Mouse (Mus musculus) megakaryocyte progenitor cell, adult 5-6 weeks (primary cell): ENCODE results near the gene Rps3a1. TPM values are rescaled to one million over a fixed set of nuclear protein-coding genes. Genes with fewer than 3 reads are reported as not detected.

Source experiments
- ATAC-seq: replicated peaks from 2 replicates; pipeline ENCODE4 v1.8.0; 2016; ENCODE audit warnings: mild to moderate bottlenecking, moderate TSS enrichment, inconsistent platforms; ENCODE audit not compliant: poor library complexity
- total RNA-seq, 2 experiments: library from RNA; stranded (forward) in 1 of 2; stranded (reverse) in 1 of 2; fragments of 157-497, 149-512 nt in 1 of 2; fragments of 200-1000 nt in 1 of 2; gene quantifications; 2 replicates each; pipeline versions ENCODE4 v1.2.3 to v1.2.4; 2015 to 2017

Gene Rps3a1
- total RNA-seq (2015): 3,851 and 3,962 TPM in 2 replicates
- 6,854 and 7,683 TPM in 2 replicates for total RNA-seq (2017)

GRCm38 (mm10) chr3:86142263-86142933 lies at the start of gene Rps3a1:
Rps3a1 (minus strand) TSS chr3:86142702.
- ATAC-seq: peak; percentile 94

- no peak for ATAC-seq
These were observed 45.4 kb upstream of the Rps3a1 start for GRCm38 (mm10) chr3:86187736-86188389.

- ATAC-seq: 0 out of 2 replicates have a peak, but pooled peaks have one; percentile 26
These were observed 42.0 kb upstream of the Rps3a1 start for GRCm38 (mm10) chr3:86184546-86184945.

GRCm38 (mm10) chr3:86181107-86181506 lies 38.6 kb upstream of the Rps3a1 start:
- ATAC-seq: no peak

- ATAC-seq: peak; percentile 50; the same call in 1 of the 2 replicates
These were observed 37.2 kb upstream of the Rps3a1 start for GRCm38 (mm10) chr3:86179714-86180113.

- ATAC-seq: peak; percentile 73
These were observed 26.4 kb upstream of the Rps3a1 start for GRCm38 (mm10) chr3:86168841-86169425.

GRCm38 (mm10) chr3:86149521-86149920 lies 7.0 kb upstream of the Rps3a1 start:
- ATAC-seq: no peak

GRCm38 (mm10) chr3:86149063-86149462 lies 6.6 kb upstream of the Rps3a1 start:
- no peak for ATAC-seq

- no peak for ATAC-seq
These were observed 841 bp upstream of the Rps3a1 start for GRCm38 (mm10) chr3:86143343-86143742.

GRCm38 (mm10) chr3:86142934-86143317 lies 424 bp upstream of the Rps3a1 start:
- peak; percentile 20 for ATAC-seq

GRCm38 (mm10) chr3:86141886-86142262 lies 628 bp downstream of the Rps3a1 start:
- peak; percentile 6; the same call in 1 of the 2 replicates for ATAC-seq

GRCm38 (mm10) chr3:86141366-86141765 lies 1.1 kb downstream of the Rps3a1 start:
- ATAC-seq: no peak

GRCm38 (mm10) chr3:86139660-86140059 lies 2.8 kb downstream of the Rps3a1 start:
- no peak for ATAC-seq

GRCm38 (mm10) chr3:86136936-86137574 lies 5.4 kb downstream of the Rps3a1 start:
- ATAC-seq: no peak

GRCm38 (mm10) chr3:86135886-86136563 lies 6.5 kb downstream of the Rps3a1 start:
- peak; percentile 43 for ATAC-seq

- ATAC-seq: no peak
These were observed 7.4 kb downstream of the Rps3a1 start for GRCm38 (mm10) chr3:86134939-86135638.

- peak; percentile 94 for ATAC-seq
These were observed 12.7 kb downstream of the Rps3a1 start for GRCm38 (mm10) chr3:86129757-86130156.

- peak; percentile 61 for ATAC-seq
These were observed 19.2 kb downstream of the Rps3a1 start for GRCm38 (mm10) chr3:86123251-86123746.

- no peak for ATAC-seq
These were observed 20.3 kb downstream of the Rps3a1 start for GRCm38 (mm10) chr3:86122156-86122555.
